Mouse (Mus musculus) MN1 (cell line): ENCODE data around the gene Sept9.

Experiments used
- DNase-seq: peaks from one replicate; pipeline ENCODE4 v3.0.0-alpha.2; 2016; ENCODE audit warnings: low spot score

Sept9 gene

GRCm38 (mm10) chr11:117176304-117176703, 23.2 kb upstream of the Sept9 start:
- DNase-seq = peak; percentile 86

GRCm38 (mm10) chr11:117176900-117177299, 22.6 kb upstream of the Sept9 start:
- peak; percentile 71 for DNase-seq

- peak; percentile 88 for DNase-seq
Measured at GRCm38 (mm10) chr11:117177303-117177979, 22.0 kb upstream of the Sept9 start.

GRCm38 (mm10) chr11:117179902-117180301, 19.6 kb upstream of the Sept9 start:
- DNase-seq = no peak

GRCm38 (mm10) chr11:117182808-117183207, 16.7 kb upstream of the Sept9 start:
- no peak for DNase-seq

- no peak for DNase-seq
Measured at GRCm38 (mm10) chr11:117183299-117183698, 16.2 kb upstream of the Sept9 start.

- DNase-seq = no peak
Measured at GRCm38 (mm10) chr11:117183841-117184240, 15.6 kb upstream of the Sept9 start.

- no peak for DNase-seq
Measured at GRCm38 (mm10) chr11:117185076-117185933, 14.2 kb upstream of the Sept9 start.

- no peak for DNase-seq
Measured at GRCm38 (mm10) chr11:117191524-117191923, 7.9 kb upstream of the Sept9 start.

- no peak for DNase-seq
Measured at GRCm38 (mm10) chr11:117194475-117194937, 5.0 kb upstream of the Sept9 start.

- no peak for DNase-seq
Measured at GRCm38 (mm10) chr11:117195616-117196015, 3.8 kb upstream of the Sept9 start.

- DNase-seq = no peak
Measured at GRCm38 (mm10) chr11:117196681-117197080, 2.8 kb upstream of the Sept9 start.

- DNase-seq = no peak
Measured at GRCm38 (mm10) chr11:117198122-117198521, 1.3 kb upstream of the Sept9 start.

- DNase-seq = no peak
Measured at GRCm38 (mm10) chr11:117201846-117202245, 2.4 kb downstream of the Sept9 start.

- no peak for DNase-seq
Measured at GRCm38 (mm10) chr11:117204606-117205005, 5.1 kb downstream of the Sept9 start.

- DNase-seq = no peak
Measured at GRCm38 (mm10) chr11:117205042-117205441, 5.6 kb downstream of the Sept9 start.

GRCm38 (mm10) chr11:117205447-117205846, 6.0 kb downstream of the Sept9 start:
- no peak for DNase-seq

GRCm38 (mm10) chr11:117207436-117207835, 8.0 kb downstream of the Sept9 start:
- no peak for DNase-seq

GRCm38 (mm10) chr11:117208151-117208673, 8.8 kb downstream of the Sept9 start:
- DNase-seq = no peak

- DNase-seq = peak; percentile 58
Measured at GRCm38 (mm10) chr11:117216713-117217112, 17.3 kb downstream of the Sept9 start.

GRCm38 (mm10) chr11:117218070-117218469, 18.6 kb downstream of the Sept9 start:
- DNase-seq = no peak

- DNase-seq = no peak
Measured at GRCm38 (mm10) chr11:117218498-117218897, 19.0 kb downstream of the Sept9 start.

- no peak for DNase-seq
Measured at GRCm38 (mm10) chr11:117220777-117221176, 21.3 kb downstream of the Sept9 start.
